Mouse (Mus musculus) cerebellum, adult 2 months (tissue): ENCODE data around the gene Slamf1.

ENCODE experiments used
- CTCF ChIP-seq: fragments of 200-500 bp; IDR thresholded peaks from 2 replicates; pipeline ENCODE4 v1.5.1; 2011; ENCODE audit warnings: low read depth, mild to moderate bottlenecking, control low read depth, low read length, moderate library complexity, borderline replicate concordance; ENCODE audit not compliant: insufficient read depth
- POLR2A ChIP-seq: fragments of 200-500 bp; IDR thresholded peaks from 2 replicates; pipeline ENCODE4 v1.6.1; 2011; ENCODE audit warnings: low read length, control low read depth, borderline replicate concordance; ENCODE audit not compliant: insufficient read depth

GRCm38 (mm10) chr1:171849454-171849853 lies 82.5 kb downstream of the Slamf1 start:
- no peak for TF ChIP-seq CTCF
- TF ChIP-seq POLR2A, result no peak
